Mouse (Mus musculus) testis, adult 2 months (tissue): ENCODE measurements around the gene Vegfc.

Experiments used
- CTCF ChIP-seq: fragments of 200-500 bp; IDR thresholded peaks from 2 replicates; pipeline ENCODE4 v1.5.1; 2012; ENCODE audit warnings: low read depth, mild to moderate bottlenecking, inconsistent platforms, low read length, moderate library complexity; ENCODE audit not compliant: control insufficient read depth, insufficient read depth, insufficient replicate concordance
- POLR2A ChIP-seq: fragments of 200-500 bp; IDR thresholded peaks from 2 replicates; pipeline ENCODE4 v1.6.1; 2012; ENCODE audit warnings: low read depth, mild to moderate bottlenecking, inconsistent platforms, low read length, moderate library complexity; ENCODE audit not compliant: control insufficient read depth

DNA sequence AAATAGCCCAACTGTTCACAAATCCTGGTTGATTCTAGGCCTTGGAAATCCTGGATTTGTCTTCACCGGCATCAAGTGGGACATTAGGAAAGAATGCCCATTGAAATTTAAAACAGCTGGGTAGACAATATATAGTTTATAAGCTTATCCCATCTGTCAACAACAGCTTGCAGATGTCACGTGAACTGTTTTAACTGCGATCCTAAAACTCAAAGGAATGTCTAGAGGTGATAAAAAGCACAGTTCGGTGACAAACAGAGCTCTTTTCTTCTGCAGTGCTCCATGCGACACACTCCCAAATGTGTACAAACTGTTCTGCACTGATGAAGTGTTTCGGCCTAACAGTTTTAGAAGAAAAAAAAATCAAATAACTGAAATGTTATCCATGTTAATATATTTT lies 22.7 kb downstream of the Vegfc start:
- TF ChIP-seq CTCF (no peak), POLR2A (no peak)
